Mouse (Mus musculus) midbrain, embryonic 13.5 days (tissue): ENCODE measurements around the gene Tango6. TPM values are rescaled to one million over a fixed set of nuclear protein-coding genes. Genes with fewer than 3 reads are reported as not detected.

ENCODE experiments used
- ATAC-seq: fragments of 200-750 bp; cut with Nextera tagmentation; 2 replicates; pipeline ENCODE4 v1.8.0; 2017; ENCODE audit warnings: mild to moderate bottlenecking, moderate TSS enrichment, moderate library complexity
- H3K27ac ChIP-seq: fragments of 300-500 bp; sonication (generic); 2 replicates; pipeline ENCODE4 v1.5.1; 2015; ENCODE audit warnings: inconsistent platforms, mild to moderate bottlenecking, moderate library complexity
- H3K27me3 ChIP-seq: fragments of 300-500 bp; sonication (generic); 2 replicates; pipeline ENCODE4 v1.6.1; 2015; ENCODE audit warnings: mild to moderate bottlenecking, inconsistent platforms
- H3K36me3 ChIP-seq: fragments of 300-500 bp; sonication (generic); 2 replicates; pipeline ENCODE4 v1.6.1; 2015; ENCODE audit warnings: mild to moderate bottlenecking, inconsistent platforms
- H3K4me1 ChIP-seq: fragments of 300-500 bp; sonication (generic); replicated peaks from 2 replicates; pipeline ENCODE4 v1.6.1; 2015; ENCODE audit warnings: inconsistent platforms
- H3K4me2 ChIP-seq: fragments of 300-500 bp; sonication (generic); replicated peaks from 2 replicates; pipeline ENCODE4 v1.6.1; 2015; ENCODE audit warnings: moderate library complexity, mild to moderate bottlenecking, inconsistent platforms
- H3K4me3 ChIP-seq: fragments of 300-500 bp; sonication (generic); replicated peaks from 2 replicates; pipeline ENCODE4 v1.5.1; 2015; ENCODE audit warnings: mild to moderate bottlenecking, inconsistent platforms
- H3K9ac ChIP-seq: fragments of 300-500 bp; sonication (generic); replicated peaks from 2 replicates; pipeline ENCODE4 v1.6.1; 2015; ENCODE audit warnings: mild to moderate bottlenecking, inconsistent platforms
- H3K9me3 ChIP-seq: fragments of 300-500 bp; sonication (generic); 2 replicates; pipeline ENCODE4 v1.6.1; 2016; ENCODE audit warnings: mild to moderate bottlenecking, inconsistent platforms
- WGBS: fragments of 180-500 bp; shearing (Covaris S2); methylation state at CpG from one replicate; pipeline ENCODE4 v1.1.7; 2015; 5-methylcytosine and 5-hydroxymethylcytosine counted together
- polyA plus RNA-seq: library from polyadenylated mRNA; unstranded; fragments of >200 nt; fragmentation: Nextera tagmentation; extraction: Ambion mirVana; gene quantifications from 2 replicates; pipeline ENCODE4 v1.2.1, GENCODE M21; 2015

Tango6 gene
- polyA plus RNA-seq, 1 experiment from 2014 or later: 7.5 TPM

- H3K9ac ChIP-seq: no peak overlapping the region
- H3K4me1 ChIP-seq: no peaks in the 10 kb centered on the region
- 0 out of 2 replicates have a peak, but pooled peaks have one; percentile 40 for ATAC-seq
- H3K27me3 ChIP-seq: no peaks in the 10 kb centered on the region
- H3K9me3 ChIP-seq: no peaks in the 10 kb centered on the region
- no peak overlapping the region for H3K4me2 ChIP-seq
- no peak overlapping the region for H3K4me3 ChIP-seq
- H3K27ac ChIP-seq: no peak overlapping the region
- H3K36me3 ChIP-seq: no peaks in the 10 kb centered on the region
- WGBS: 30% methylated on average over 2 of the region's 2 CpGs
Observed at GRCm38 (mm10) chr8:106647387-106647786, 35.5 kb upstream of the Tango6 start.

GRCm38 (mm10) chr8:106648421-106648820 lies 34.4 kb upstream of the Tango6 start:
- no peak for ATAC-seq
- no peak overlapping the region for H3K27ac ChIP-seq
- no peak overlapping the region for H3K9ac ChIP-seq
- H3K27me3 ChIP-seq: no peaks in the 10 kb centered on the region
- H3K9me3 ChIP-seq: no peaks in the 10 kb centered on the region
- no peaks in the 10 kb centered on the region for H3K36me3 ChIP-seq
- 94% methylated on average over 8 of the region's 8 CpGs for WGBS
- H3K4me2 ChIP-seq: no peak overlapping the region
- H3K4me3 ChIP-seq: no peak overlapping the region
- no peaks in the 10 kb centered on the region for H3K4me1 ChIP-seq

GRCm38 (mm10) chr8:106651994-106652393 lies 30.9 kb upstream of the Tango6 start:
- Histone ChIP-seq H3K9me3 (no peaks in the 10 kb centered on the region), H3K4me1 (no peaks in the 10 kb centered on the region), H3K9ac (no peak overlapping the region), H3K36me3 (no peaks in the 10 kb centered on the region), H3K4me3 (no peak overlapping the region), H3K27me3 (no peaks in the 10 kb centered on the region), H3K27ac (no peak overlapping the region), H3K4me2 (no peak overlapping the region)
- 99% methylated on average over 3 of the region's 3 CpGs for WGBS
- ATAC-seq: no peak

- H3K4me3 ChIP-seq: no peak overlapping the region
- ATAC-seq: no peak
- H3K27me3 ChIP-seq: no peaks in the 10 kb centered on the region
- H3K9me3 ChIP-seq: no peaks in the 10 kb centered on the region
- no peaks in the 10 kb centered on the region for H3K4me1 ChIP-seq
- H3K9ac ChIP-seq: no peak overlapping the region
- no peak overlapping the region for H3K27ac ChIP-seq
- no peaks in the 10 kb centered on the region for H3K36me3 ChIP-seq
- no peak overlapping the region for H3K4me2 ChIP-seq
Observed at GRCm38 (mm10) chr8:106656046-106656445, 26.8 kb upstream of the Tango6 start.

- H3K27me3 ChIP-seq: no peaks in the 10 kb centered on the region
- H3K4me1 ChIP-seq: no peaks in the 10 kb centered on the region
- no peak overlapping the region for H3K4me2 ChIP-seq
- no peak for ATAC-seq
- no peaks in the 10 kb centered on the region for H3K36me3 ChIP-seq
- H3K4me3 ChIP-seq: no peak overlapping the region
- H3K9ac ChIP-seq: no peak overlapping the region
- no peaks in the 10 kb centered on the region for H3K9me3 ChIP-seq
- 77% methylated on average over 2 of the region's 2 CpGs for WGBS
- H3K27ac ChIP-seq: no peak overlapping the region
Observed at GRCm38 (mm10) chr8:106672786-106673185, 10.1 kb upstream of the Tango6 start.

GRCm38 (mm10) chr8:106674318-106674717 lies 8.6 kb upstream of the Tango6 start:
- no peaks in the 10 kb centered on the region for H3K27me3 ChIP-seq
- no peak for ATAC-seq
- no peaks in the 10 kb centered on the region for H3K9me3 ChIP-seq
- no peaks in the 10 kb centered on the region for H3K4me1 ChIP-seq
- WGBS: 98% methylated on average over 15 of the region's 15 CpGs
- H3K27ac ChIP-seq: no peak overlapping the region
- no peak overlapping the region for H3K9ac ChIP-seq
- H3K4me2 ChIP-seq: no peak overlapping the region
- no peaks in the 10 kb centered on the region for H3K36me3 ChIP-seq
- no peak overlapping the region for H3K4me3 ChIP-seq

GRCm38 (mm10) chr8:106674894-106675293 lies 8.0 kb upstream of the Tango6 start:
- 83% methylated on average over 8 of the region's 8 CpGs for WGBS
- Histone ChIP-seq H3K4me2 (no peak overlapping the region), H3K27me3 (no peaks in the 10 kb centered on the region), H3K9ac (no peak overlapping the region), H3K4me1 (no peaks in the 10 kb centered on the region), H3K27ac (no peak overlapping the region), H3K36me3 (no peaks in the 10 kb centered on the region), H3K9me3 (no peaks in the 10 kb centered on the region), H3K4me3 (no peak overlapping the region)
- no peak for ATAC-seq

- 97% methylated on average over 4 of the region's 4 CpGs for WGBS
- Histone ChIP-seq H3K4me3 (no peak overlapping the region), H3K9ac (no peak overlapping the region), H3K27ac (no peak overlapping the region), H3K4me2 (no peak overlapping the region), H3K27me3 (no peaks in the 10 kb centered on the region), H3K4me1 (no peaks in the 10 kb centered on the region), H3K36me3 (0 out of 2 replicates have a peak, but pooled peaks cover 4% of the 10 kb centered on the region), H3K9me3 (no peaks in the 10 kb centered on the region)
- ATAC-seq: no peak
Observed at GRCm38 (mm10) chr8:106684387-106684786, 1.5 kb downstream of the Tango6 start.

- no peaks in the 10 kb centered on the region for H3K9me3 ChIP-seq
Observed at GRCm38 (mm10) chr8:106687479-106687878, 4.6 kb downstream of the Tango6 start.

GRCm38 (mm10) chr8:106697748-106698248 lies 14.9 kb downstream of the Tango6 start:
- Histone ChIP-seq H3K9ac (no peak overlapping the region), H3K27me3 (no peaks in the 10 kb centered on the region), H3K36me3 (peaks cover 55% of the 10 kb centered on the region), H3K4me3 (no peak overlapping the region), H3K4me2 (no peak overlapping the region), H3K27ac (no peak overlapping the region), H3K9me3 (no peaks in the 10 kb centered on the region), H3K4me1 (no peaks in the 10 kb centered on the region)
- ATAC-seq: no peak
- WGBS: 88% methylated on average over 3 of the region's 3 CpGs

More at GRCm38 (mm10) chr8:106687479-106687878, 4.6 kb downstream of the Tango6 start:
- Histone ChIP-seq H3K27me3 (no peaks in the 10 kb centered on the region), H3K4me2 (no peak overlapping the region), H3K36me3 (peaks cover 10% of the 10 kb centered on the region; the same call in 1 of the 2 replicates), H3K9ac (no peak overlapping the region), H3K27ac (no peak overlapping the region), H3K4me3 (no peak overlapping the region), H3K4me1 (no peaks in the 10 kb centered on the region)
- 5% methylated on average over 4 of the region's 4 CpGs for WGBS
- no peak for ATAC-seq

GRCm38 (mm10) chr8:106699588-106699987 lies 16.7 kb downstream of the Tango6 start:
- H3K27ac ChIP-seq: no peak overlapping the region
- H3K36me3 ChIP-seq: peaks cover 53% of the 10 kb centered on the region
- H3K4me3 ChIP-seq: no peak overlapping the region
- no peaks in the 10 kb centered on the region for H3K4me1 ChIP-seq
- H3K9ac ChIP-seq: no peak overlapping the region
- no peak overlapping the region for H3K4me2 ChIP-seq
- 79% methylated on average over 5 of the region's 5 CpGs for WGBS
- H3K9me3 ChIP-seq: no peaks in the 10 kb centered on the region
- no peak for ATAC-seq
- no peaks in the 10 kb centered on the region for H3K27me3 ChIP-seq

- Histone ChIP-seq H3K4me3 (no peak overlapping the region), H3K27ac (no peak overlapping the region), H3K4me1 (no peaks in the 10 kb centered on the region), H3K4me2 (no peak overlapping the region), H3K27me3 (no peaks in the 10 kb centered on the region), H3K9me3 (no peaks in the 10 kb centered on the region), H3K9ac (no peak overlapping the region), H3K36me3 (peaks cover 52% of the 10 kb centered on the region)
- ATAC-seq: no peak
- WGBS: 96% methylated on average over 6 of the region's 6 CpGs
Observed at GRCm38 (mm10) chr8:106700131-106700530, 17.3 kb downstream of the Tango6 start.

- ATAC-seq: no peak
- WGBS: 96% methylated on average over 3 of the region's 3 CpGs
- H3K36me3 ChIP-seq: peaks cover 44% of the 10 kb centered on the region
Observed at GRCm38 (mm10) chr8:106701360-106701759, 18.5 kb downstream of the Tango6 start.

More at GRCm38 (mm10) chr8:106701360-106701759, 18.5 kb downstream of the Tango6 start:
- no peaks in the 10 kb centered on the region for H3K4me1 ChIP-seq
- no peak overlapping the region for H3K27ac ChIP-seq
- H3K4me3 ChIP-seq: no peak overlapping the region
- no peak overlapping the region for H3K9ac ChIP-seq
- no peaks in the 10 kb centered on the region for H3K9me3 ChIP-seq
- no peaks in the 10 kb centered on the region for H3K27me3 ChIP-seq
- H3K4me2 ChIP-seq: no peak overlapping the region
